ENCODE assay signal across 1 mouse cellular context in the genomic region with DNA sequence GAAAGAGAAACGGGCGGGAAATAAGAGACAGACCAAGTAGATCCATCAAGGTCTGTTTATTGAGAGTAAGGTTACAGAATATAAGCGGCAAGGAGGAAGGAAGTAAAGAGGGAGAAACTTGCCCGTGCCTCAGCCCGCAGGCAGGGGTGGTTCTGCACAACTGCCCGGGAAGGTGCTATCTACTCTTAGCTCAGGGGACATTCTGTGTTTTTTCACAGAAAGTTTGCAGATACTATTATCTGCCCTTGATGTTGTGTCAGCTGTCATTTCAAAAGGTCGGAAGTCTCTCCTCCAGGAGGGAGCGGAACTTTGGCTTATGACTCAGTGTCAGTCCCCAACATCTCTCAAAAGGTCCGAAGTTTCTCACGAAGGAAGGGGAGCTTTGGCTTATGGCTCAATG.
TF ChIP-seq lines count a peak whose summit lies in the region.

No protein-coding gene starts in this region.

TF ChIP-seq in MEL, 35 proteins besides CTCF, POLR2A, EP300 and RAD21 (continued from another document):
- no peak for TF ChIP-seq ZMIZ1 (IDR thresholded peaks at IDR 0.05; ENCODE audit: low read depth, low read length)
- TF ChIP-seq TCF12 (IDR thresholded peaks at IDR 0.05; ENCODE audit: low read depth, low read length), result peak; percentile 37; the same call in 1 of the 2 replicates
- TF ChIP-seq TAL1 (IDR thresholded peaks at IDR 0.05; ENCODE audit: low read length), result peak; percentile 55
- peak; percentile 64; the same call in 1 of the 2 replicates for TF ChIP-seq ETS1 (IDR thresholded peaks at IDR 0.05; ENCODE audit: low read depth, low read length)
- TF ChIP-seq CHD2 (IDR thresholded peaks at IDR 0.05; ENCODE audit: low read length), result no peak
- TF ChIP-seq GATA1 (IDR thresholded peaks at IDR 0.05; ENCODE audit: low read depth, low read length), result peak; percentile 49; the same call in 1 of the 2 replicates
- no peak for TF ChIP-seq E2F4 (IDR thresholded peaks at IDR 0.05; ENCODE audit: borderline replicate concordance, low read depth, low read length)
- TF ChIP-seq JUND (IDR thresholded peaks at IDR 0.05; ENCODE audit: low read depth, low read length), result no peak; the same call in 1 of the 2 replicates
- 0 out of 2 replicates have a peak, but pooled peaks have one; percentile 22 for TF ChIP-seq ZNF384 (IDR thresholded peaks at IDR 0.05; ENCODE audit: low read depth, low read length)
- no peak for TF ChIP-seq MXI1 (IDR thresholded peaks at IDR 0.05; ENCODE audit: low read depth, low read length)
- TF ChIP-seq UBTF (IDR thresholded peaks at IDR 0.05; ENCODE audit: borderline replicate concordance, insufficient read depth, low read depth, low read length), result no peak
- no peak for TF ChIP-seq KAT2A (conservative IDR thresholded peaks at IDR 0.05; ENCODE audit: low read depth, low read length)
- no peak for TF ChIP-seq SMC3 (IDR thresholded peaks at IDR 0.05; ENCODE audit: low read depth, low read length)
- no peak for TF ChIP-seq POLR2AphosphoS5 (IDR thresholded peaks at IDR 0.05; ENCODE audit: borderline replicate concordance, low read depth, low read length)
- peak; percentile 12; the same call in 1 of the 2 replicates for TF ChIP-seq BHLHE40 (IDR thresholded peaks at IDR 0.05; ENCODE audit: borderline replicate concordance, low read depth, low read length)
- TF ChIP-seq SIN3A (IDR thresholded peaks at IDR 0.05; ENCODE audit: low read length), result peak; percentile 42
- TF ChIP-seq GABPA (IDR thresholded peaks at IDR 0.05; ENCODE audit: low read depth, low read length), result no peak
- no peak for TF ChIP-seq MYC (IDR thresholded peaks at IDR 0.05; ENCODE audit: low read depth, low read length)
- 0 out of 2 replicates have a peak, but pooled peaks have one; percentile 18 for TF ChIP-seq RCOR1 (IDR thresholded peaks at IDR 0.05; ENCODE audit: low read depth, low read length)
- TF ChIP-seq POLR2AphosphoS2 (IDR thresholded peaks at IDR 0.05; ENCODE audit: low read length), result no peak
- peak; percentile 63 for TF ChIP-seq TBP (IDR thresholded peaks at IDR 0.05; ENCODE audit: low read depth, low read length)
- no peak for TF ChIP-seq MAFK (IDR thresholded peaks at IDR 0.05; ENCODE audit: borderline replicate concordance, low read depth, low read length)
- no peak for TF ChIP-seq CHD1 (IDR thresholded peaks at IDR 0.05; ENCODE audit: low read depth, low read length)
- no peak for TF ChIP-seq NRF1 (IDR thresholded peaks at IDR 0.05; ENCODE audit: insufficient read depth, low read depth, low read length, poor library complexity, severe bottlenecking)
